Mouse (Mus musculus) MEL (cell line): ENCODE measurements around the gene Cand2. TPM values are rescaled to one million over a fixed set of nuclear protein-coding genes. Genes with fewer than 3 reads are reported as not detected.
"Not testable (repeated sequence)": the region's sequence is repeated elsewhere in the genome, so short reads cannot be mapped to it uniquely, and the experiment has no call there.

ENCODE experiments used
- DNase-seq: peaks from one replicate; pipeline ENCODE4 v3.0.0; 2011; ENCODE audit warnings: low read depth, low spot score
- H3K27ac ChIP-seq: 2 replicates; pipeline ENCODE4 v1.5.1; 2012; ENCODE audit warnings: low read depth, mild to moderate bottlenecking, control low read depth, low read length, moderate library complexity; ENCODE audit not compliant: control insufficient read depth
- H3K27me3 ChIP-seq, 2 experiments: fragments of 150-350 bp in 1 of 2; sonication (generic) in 1 of 2; 2 replicates each; pipeline ENCODE4 v1.6.1; 2012; ENCODE audit warnings: low read length in 2 of 2, mild to moderate bottlenecking in 2 of 2, improper control_type of control experiment in 1 of 2, moderate library complexity in 1 of 2; ENCODE audit not compliant: insufficient read depth in 2 of 2, control insufficient read depth in 1 of 2
- H3K36me3 ChIP-seq, 2 experiments: 2 replicates each; pipeline ENCODE4 v1.6.1; 2012 to 2014; ENCODE audit warnings: low read length in 2 of 2, improper control_type of control experiment in 1 of 2, inconsistent platforms in 1 of 2, mild to moderate bottlenecking in 1 of 2; ENCODE audit not compliant: insufficient read depth in 2 of 2, control insufficient read depth in 1 of 2
- H3K4me1 ChIP-seq, 2 experiments: fragments of 150-350 bp in 1 of 2; sonication (generic) in 1 of 2; 2 replicates each; pipeline ENCODE4 v1.6.1; 2012; ENCODE audit warnings: low read length in 2 of 2, improper control_type of control experiment in 1 of 2, mild to moderate bottlenecking in 1 of 2; ENCODE audit not compliant: insufficient read depth in 2 of 2, control insufficient read depth in 1 of 2
- H3K4me3 ChIP-seq, 2 experiments: fragments of 150-350 bp in 1 of 2; sonication (generic) in 1 of 2; 2 replicates each; pipeline ENCODE4 v1.5.1; 2012; ENCODE audit warnings: low read depth in 2 of 2, low read length in 2 of 2, mild to moderate bottlenecking in 2 of 2, moderate library complexity in 2 of 2, control low read depth in 1 of 2, improper control_type of control experiment in 1 of 2; ENCODE audit not compliant: control insufficient read depth in 1 of 2, insufficient read depth in 1 of 2
- H3K79me2 ChIP-seq: 2 replicates; pipeline ENCODE4 v1.6.1; 2012; ENCODE audit warnings: mild to moderate bottlenecking, low read length, moderate library complexity; ENCODE audit not compliant: control insufficient read depth, poor library complexity, insufficient read depth
- H3K9ac ChIP-seq: 2 replicates; pipeline ENCODE4 v1.6.1; 2012; ENCODE audit warnings: low read depth, mild to moderate bottlenecking, control low read depth, low read length, moderate library complexity; ENCODE audit not compliant: control insufficient read depth, poor library complexity, severe bottlenecking
- H3K9me3 ChIP-seq: fragments of 150-350 bp; sonication (generic); replicated peaks from 2 replicates; pipeline ENCODE4 v1.6.1; 2012; ENCODE audit warnings: mild to moderate bottlenecking, low read length, improper control_type of control experiment, moderate library complexity; ENCODE audit not compliant: insufficient read depth
- CHD1 ChIP-seq: IDR thresholded peaks from 2 replicates; pipeline ENCODE4 v1.6.1; 2012; ENCODE audit warnings: low read depth, mild to moderate bottlenecking, inconsistent platforms, low read length, improper control_type of control experiment
- CTCF ChIP-seq, 3 experiments: IDR thresholded peaks in 2 of 3; conservative IDR thresholded peaks in 1 of 3; 2 replicates each; pipeline ENCODE4 v1.5.1; 2011 to 2012; ENCODE audit warnings: low read length in 3 of 3, low read depth in 2 of 3, mild to moderate bottlenecking in 2 of 3, improper control_type of control experiment in 1 of 3, inconsistent platforms in 1 of 3, mixed read lengths in 1 of 3, moderate library complexity in 1 of 3; ENCODE audit not compliant: control insufficient read depth in 1 of 3, insufficient read depth in 1 of 3, poor library complexity in 1 of 3, severe bottlenecking in 1 of 3
- EP300 ChIP-seq, 2 experiments: IDR thresholded peaks; 2 replicates each; pipeline ENCODE4 v1.6.1; 2011; ENCODE audit warnings: improper control_type of control experiment in 2 of 2, low read length in 2 of 2, low read depth in 1 of 2, mild to moderate bottlenecking in 1 of 2
- JUND ChIP-seq: IDR thresholded peaks from 2 replicates; pipeline ENCODE4 v1.6.1; 2011; ENCODE audit warnings: low read depth, mild to moderate bottlenecking, improper control_type of control experiment, low read length
- KAT2A ChIP-seq: conservative IDR thresholded peaks from 2 replicates; pipeline ENCODE4 v1.6.1; 2012; ENCODE audit warnings: low read depth, low read length, improper control_type of control experiment, inconsistent platforms
- MAFK ChIP-seq: IDR thresholded peaks from 2 replicates; pipeline ENCODE4 v1.6.1; 2011; ENCODE audit warnings: low read depth, mild to moderate bottlenecking, low read length, improper control_type of control experiment, borderline replicate concordance
- MAX ChIP-seq: IDR thresholded peaks from 2 replicates; pipeline ENCODE4 v1.6.1; 2011; ENCODE audit warnings: low read length, improper control_type of control experiment
- MEF2A ChIP-seq: IDR thresholded peaks from 2 replicates; pipeline ENCODE4 v1.6.1; 2014; ENCODE audit warnings: low read depth, mild to moderate bottlenecking, inconsistent platforms, low read length, improper control_type of control experiment; ENCODE audit not compliant: poor library complexity, insufficient replicate concordance, severe bottlenecking; ENCODE audit errors: extremely low read depth
- MYC ChIP-seq: IDR thresholded peaks from 2 replicates; pipeline ENCODE4 v1.6.1; 2011; ENCODE audit warnings: low read depth, mild to moderate bottlenecking, low read length, improper control_type of control experiment, moderate library complexity
- POLR2AphosphoS2 ChIP-seq: IDR thresholded peaks from 2 replicates; pipeline ENCODE4 v1.6.1; 2011; ENCODE audit warnings: low read length, improper control_type of control experiment
- POLR2AphosphoS5 ChIP-seq: IDR thresholded peaks from 2 replicates; pipeline ENCODE4 v1.6.1; 2012; ENCODE audit warnings: low read depth, borderline replicate concordance, mild to moderate bottlenecking, inconsistent platforms, low read length, moderate library complexity, mixed read lengths
- RAD21 ChIP-seq: IDR thresholded peaks from 2 replicates; pipeline ENCODE4 v1.6.1; 2011; ENCODE audit warnings: mild to moderate bottlenecking, low read depth, low read length, improper control_type of control experiment
- RCOR1 ChIP-seq: IDR thresholded peaks from 2 replicates; pipeline ENCODE4 v1.6.1; 2012; ENCODE audit warnings: low read depth, mild to moderate bottlenecking, inconsistent platforms, low read length, improper control_type of control experiment
- SIN3A ChIP-seq: IDR thresholded peaks from 2 replicates; pipeline ENCODE4 v1.6.1; 2012; ENCODE audit warnings: low read length, improper control_type of control experiment, inconsistent platforms
- SMC3 ChIP-seq: IDR thresholded peaks from 2 replicates; pipeline ENCODE4 v1.6.1; 2011; ENCODE audit warnings: low read depth, low read length, improper control_type of control experiment
- TBP ChIP-seq: IDR thresholded peaks from 2 replicates; pipeline ENCODE4 v1.8.0; 2011; ENCODE audit warnings: low read depth, low read length, improper control_type of control experiment
- USF1 ChIP-seq: IDR thresholded peaks from 2 replicates; pipeline ENCODE4 v1.6.1; 2014; ENCODE audit warnings: low read depth, mild to moderate bottlenecking, inconsistent platforms, low read length, improper control_type of control experiment, moderate library complexity
- ZC3H11A ChIP-seq: IDR thresholded peaks from 2 replicates; pipeline ENCODE4 v1.6.1; 2012; ENCODE audit warnings: low read depth, mild to moderate bottlenecking, inconsistent platforms, low read length, improper control_type of control experiment
- ZKSCAN1 ChIP-seq: IDR thresholded peaks from 2 replicates; pipeline ENCODE4 v1.6.1; 2012; ENCODE audit warnings: low read depth, mild to moderate bottlenecking, inconsistent platforms, low read length, improper control_type of control experiment, moderate library complexity
- ZMIZ1 ChIP-seq: IDR thresholded peaks from 2 replicates; pipeline ENCODE4 v1.6.1; 2012; ENCODE audit warnings: low read depth, mild to moderate bottlenecking, inconsistent platforms, low read length, improper control_type of control experiment, moderate library complexity
- ZNF384 ChIP-seq: IDR thresholded peaks from 2 replicates; pipeline ENCODE4 v1.6.1; 2012; ENCODE audit warnings: low read depth, mild to moderate bottlenecking, inconsistent platforms, low read length, improper control_type of control experiment
- polyA plus RNA-seq, 2 experiments: library from polyadenylated mRNA; stranded (reverse) in 1 of 2; unstranded in 1 of 2; fragments of >175 nt in 1 of 2; fragments of >200 nt in 1 of 2; gene quantifications; 2 replicates each; pipeline versions ENCODE4 v1.2.1 to v1.2.4; 2012; ENCODE audit warnings: low replicate concordance in 2 of 2, low read depth in 1 of 2; ENCODE audit not compliant: insufficient read length in 2 of 2, insufficient read depth in 1 of 2, missing spikeins in 1 of 2
- total RNA-seq: library from RNA; depleted of rRNA; stranded (reverse); fragments of 300-350 nt; gene quantifications from 2 replicates; pipeline ENCODE4 v1.2.3, GENCODE M21; 2012

Gene Cand2
- total and polyA plus RNA-seq, 3 experiments = 1.8 to 6.6 TPM; not detected in 1

GRCm38 (mm10) chr6:115821216-115821993 is 47.1 kb downstream of the Cand2 start:
- H3K9me3 ChIP-seq = no peaks in the 10 kb centered on the region
- DNase-seq = no peak
- H3K9ac ChIP-seq = no peak overlapping the region
- H3K27ac ChIP-seq = no peak overlapping the region
- peaks cover 0 to 3% of the 10 kb centered on the region in 2 experiments; a peak in 1 of 4 replicates for H3K4me1 ChIP-seq
- H3K36me3 ChIP-seq = no peaks in the 10 kb centered on the region
- H3K79me2 ChIP-seq = no peaks in the 10 kb centered on the region
- TF ChIP-seq MAFK = no peak
- TF ChIP-seq EP300 (IDR thresholded peaks at IDR 0.05; ENCODE audit: low read depth in 1 of 2, low read length in 2 of 2) = no peak
- no peak for TF ChIP-seq MYC
- no peak for TF ChIP-seq KAT2A
- TF ChIP-seq MEF2A = no peak
- no peak for TF ChIP-seq MAX
- TF ChIP-seq USF1 = no peak
- no peak for TF ChIP-seq ZNF384
- no peak for TF ChIP-seq ZMIZ1
- no peak for TF ChIP-seq SMC3
- no peak for TF ChIP-seq CTCF (IDR thresholded peaks at IDR 0.05 in 2 of 3, conservative IDR thresholded peaks at IDR 0.05 in 1 of 3; ENCODE audit: control insufficient read depth in 1 of 3, insufficient read depth in 1 of 3, low read depth in 2 of 3, low read length in 3 of 3, poor library complexity in 1 of 3, severe bottlenecking in 1 of 3)
- no peak for TF ChIP-seq POLR2AphosphoS5
- TF ChIP-seq TBP = no peak
- no peak for TF ChIP-seq SIN3A
- no peak for TF ChIP-seq POLR2AphosphoS2
- TF ChIP-seq RCOR1 = no peak
- TF ChIP-seq ZKSCAN1 = no peak
- TF ChIP-seq CHD1 = no peak
- no peak for TF ChIP-seq JUND
- H3K4me3 ChIP-seq = no peak overlapping the region
- no peaks in the 10 kb centered on the region for H3K27me3 ChIP-seq

GRCm38 (mm10) chr6:115823850-115824464 is 49.6 kb downstream of the Cand2 start:
- not testable (repeated sequence) for H3K4me3 ChIP-seq, H3K79me2 ChIP-seq, H3K4me1 ChIP-seq, H3K27ac ChIP-seq, H3K36me3 ChIP-seq, H3K9me3 ChIP-seq, H3K27me3 ChIP-seq, H3K9ac ChIP-seq
- peak; percentile 32 to 77 (median 62); a peak in 5 of 6 replicates for TF ChIP-seq CTCF (IDR thresholded peaks at IDR 0.05 in 2 of 3, conservative IDR thresholded peaks at IDR 0.05 in 1 of 3; ENCODE audit: control insufficient read depth in 1 of 3, insufficient read depth in 1 of 3, low read depth in 2 of 3, low read length in 3 of 3, poor library complexity in 1 of 3, severe bottlenecking in 1 of 3)
- TF ChIP-seq ZC3H11A = peak; percentile 36; the same call in 1 of the 2 replicates
- TF ChIP-seq SMC3 = peak; percentile 71
- TF ChIP-seq RAD21 = peak; percentile 61
- DNase-seq = peak; percentile 58
